Mouse (Mus musculus): ENCODE results near the gene Cep57.
"Not testable (repeated sequence)": the region's sequence is repeated elsewhere in the genome, so short reads cannot be mapped to it uniquely, and the experiment has no call there.

Gene Cep57

DNA sequence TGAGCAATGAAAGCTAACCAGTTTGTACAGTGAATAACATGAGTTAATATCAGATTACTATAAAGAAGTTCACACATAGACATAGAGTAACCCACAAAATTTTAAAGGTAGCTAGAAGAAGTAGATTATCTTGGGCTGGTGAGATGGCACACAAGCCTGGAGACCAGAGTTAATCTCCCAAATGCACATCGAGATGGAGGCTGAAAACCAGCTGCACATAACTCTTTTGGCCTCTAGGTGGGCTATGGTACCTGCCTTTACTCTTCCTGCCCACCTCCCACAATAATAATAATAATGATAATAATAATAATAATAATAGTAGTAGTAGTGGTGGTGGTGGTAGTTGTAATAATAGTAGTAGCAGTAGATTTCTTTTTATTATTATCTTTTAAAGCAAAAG is 32.6 kb downstream of the Cep57 start:
- DNase-seq (ENCODE audit: low spot score in 2 of 2) = no peak

DNA sequence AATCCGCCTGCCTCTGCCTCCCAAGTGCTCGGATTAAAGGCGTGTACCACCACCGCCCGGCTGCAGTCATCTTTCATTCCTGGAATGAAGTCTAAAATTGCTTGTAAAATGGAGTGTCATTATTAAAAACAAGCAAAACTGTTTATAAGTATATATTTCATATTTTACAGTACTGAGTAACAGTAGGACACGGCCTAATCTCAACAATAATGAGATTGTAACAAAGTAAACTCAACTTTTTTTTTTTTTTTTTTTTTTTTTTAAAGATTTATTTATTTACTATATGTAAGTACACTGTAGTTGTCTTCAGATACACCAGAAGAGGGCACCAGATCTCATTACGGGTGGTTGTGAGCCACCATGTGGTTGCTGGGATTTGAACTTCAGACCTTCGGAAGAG is 36.0 kb downstream of the Cep57 start:
- not testable (repeated sequence) for DNase-seq (ENCODE audit: low spot score in 2 of 2)

DNA sequence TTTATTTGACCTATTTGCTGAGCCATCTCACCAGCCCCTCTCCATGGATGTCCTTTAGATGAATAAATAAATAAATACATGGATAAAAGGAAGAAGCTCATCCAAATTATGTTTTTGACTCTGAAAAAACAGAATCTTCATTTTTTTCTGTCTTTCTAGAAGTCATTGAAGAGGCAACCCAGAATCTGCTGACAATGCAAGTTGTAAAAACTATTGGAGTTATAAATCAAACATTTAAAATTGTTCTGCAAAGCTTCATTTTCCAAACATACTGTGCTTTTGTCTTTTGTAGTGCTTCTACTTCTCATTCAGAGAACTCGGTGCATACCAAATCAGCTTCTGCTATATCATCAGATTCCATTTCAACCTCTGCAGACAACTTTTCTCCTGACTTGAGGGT is 44.9 kb downstream of the Cep57 start:
- DNase-seq (ENCODE audit: low spot score in 2 of 2) = no peak

DNA sequence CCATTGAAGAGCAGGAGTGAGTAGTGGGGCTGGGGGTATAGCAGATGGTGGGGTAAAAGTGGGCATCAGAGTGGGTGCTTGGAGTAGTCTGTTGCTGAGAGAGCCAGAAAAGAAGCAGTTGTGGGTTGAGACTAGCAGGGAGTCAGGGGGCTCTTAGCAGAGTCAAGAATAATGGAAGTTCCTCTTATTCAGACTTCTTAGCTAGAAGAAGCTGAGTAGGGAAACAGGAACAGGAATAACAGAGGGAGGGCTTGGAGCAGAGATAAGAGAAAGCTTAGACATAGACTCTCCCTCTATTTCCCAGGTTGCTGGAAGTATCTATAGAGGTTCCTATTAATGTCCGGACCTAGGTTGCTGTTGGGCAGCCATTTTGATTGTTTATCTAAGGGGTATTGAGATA is 52.2 kb downstream of the Cep57 start:
- DNase-seq (ENCODE audit: low spot score in 2 of 2) = no peak

DNA sequence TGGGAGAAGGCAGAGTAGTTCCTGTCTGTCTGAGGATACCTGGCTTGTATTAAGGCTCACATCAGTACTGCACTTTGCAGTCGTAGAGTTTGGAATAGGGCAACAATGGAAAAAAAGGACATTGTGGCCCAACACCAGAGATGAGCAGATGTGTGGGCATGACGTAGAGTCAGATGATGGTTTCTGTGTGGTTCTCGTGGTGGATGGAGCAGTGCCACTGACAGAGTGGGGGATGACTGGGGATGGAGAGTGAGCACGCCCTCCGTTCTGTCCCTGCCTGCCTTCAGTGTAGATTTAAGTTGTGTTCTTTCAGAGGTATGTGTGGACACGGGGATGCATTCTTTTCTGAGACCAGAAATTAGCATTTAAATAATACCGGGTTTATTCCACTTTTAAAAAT is 60.3 kb downstream of the Cep57 start:
- DNase-seq (ENCODE audit: low spot score in 2 of 2) = no peak

DNA sequence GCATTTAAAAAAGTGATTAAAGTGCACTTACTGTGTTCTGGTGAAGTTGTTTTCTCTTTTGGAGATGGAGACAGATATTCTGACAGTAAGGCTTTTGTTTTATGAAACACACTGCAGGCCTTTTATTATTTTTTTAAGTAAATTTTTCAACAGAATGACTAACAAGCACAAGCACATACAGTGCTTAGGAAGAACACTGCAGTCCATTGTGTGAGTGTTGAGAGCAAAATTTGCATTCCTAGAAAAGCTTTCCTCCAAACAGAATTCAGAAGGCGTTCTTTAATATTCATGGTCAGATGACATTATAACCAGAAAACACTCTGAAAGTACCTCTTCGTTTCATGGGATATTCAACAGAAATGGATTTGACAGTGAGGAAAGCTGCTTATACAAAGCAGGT is 61.3 kb downstream of the Cep57 start:
- no peak for DNase-seq (ENCODE audit: low spot score in 2 of 2)

DNA sequence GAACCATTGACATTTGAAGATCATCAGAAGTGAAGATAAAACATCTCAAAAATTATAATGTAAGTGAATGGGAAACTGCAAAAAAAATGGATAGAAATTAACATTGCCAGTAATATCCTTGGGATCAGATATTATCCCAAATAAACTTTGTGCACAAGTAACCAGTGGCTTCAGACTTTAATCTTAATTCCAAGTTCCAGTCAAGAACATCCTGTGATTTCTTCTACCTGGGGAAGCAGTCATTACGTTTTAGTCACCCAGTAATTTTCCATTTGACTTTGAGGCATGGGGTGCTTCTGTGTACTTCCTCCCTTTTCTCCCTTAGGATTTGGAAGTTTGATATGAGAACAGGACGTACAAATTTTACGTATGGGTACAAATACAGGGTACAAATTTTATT is 66.5 kb downstream of the Cep57 start:
- no peak for DNase-seq (ENCODE audit: low spot score in 2 of 2)

Measured in spleen, postnatal 36 days (tissue).